Mouse (Mus musculus) MEL (cell line): ENCODE measurements around the gene Slc35g1. TPM values are rescaled to one million over a fixed set of nuclear protein-coding genes. Genes with fewer than 3 reads are reported as not detected.

Experiments used
- DNase-seq: peaks from one replicate; pipeline ENCODE4 v3.0.0; 2011; ENCODE audit warnings: low read depth, low spot score
- H3K27ac ChIP-seq: 2 replicates; pipeline ENCODE4 v1.5.1; 2012; ENCODE audit warnings: low read depth, mild to moderate bottlenecking, control low read depth, low read length, moderate library complexity; ENCODE audit not compliant: control insufficient read depth
- H3K27me3 ChIP-seq, 2 experiments: fragments of 150-350 bp in 1 of 2; sonication (generic) in 1 of 2; 2 replicates each; pipeline ENCODE4 v1.6.1; 2012; ENCODE audit warnings: low read length in 2 of 2, mild to moderate bottlenecking in 2 of 2, improper control_type of control experiment in 1 of 2, moderate library complexity in 1 of 2; ENCODE audit not compliant: insufficient read depth in 2 of 2, control insufficient read depth in 1 of 2
- H3K36me3 ChIP-seq, 2 experiments: 2 replicates each; pipeline ENCODE4 v1.6.1; 2012 to 2014; ENCODE audit warnings: low read length in 2 of 2, improper control_type of control experiment in 1 of 2, inconsistent platforms in 1 of 2, mild to moderate bottlenecking in 1 of 2; ENCODE audit not compliant: insufficient read depth in 2 of 2, control insufficient read depth in 1 of 2
- H3K4me1 ChIP-seq, 2 experiments: fragments of 150-350 bp in 1 of 2; sonication (generic) in 1 of 2; 2 replicates each; pipeline ENCODE4 v1.6.1; 2012; ENCODE audit warnings: low read length in 2 of 2, improper control_type of control experiment in 1 of 2, mild to moderate bottlenecking in 1 of 2; ENCODE audit not compliant: insufficient read depth in 2 of 2, control insufficient read depth in 1 of 2
- H3K4me3 ChIP-seq, 2 experiments: fragments of 150-350 bp in 1 of 2; sonication (generic) in 1 of 2; 2 replicates each; pipeline ENCODE4 v1.5.1; 2012; ENCODE audit warnings: low read depth in 2 of 2, low read length in 2 of 2, mild to moderate bottlenecking in 2 of 2, moderate library complexity in 2 of 2, control low read depth in 1 of 2, improper control_type of control experiment in 1 of 2; ENCODE audit not compliant: control insufficient read depth in 1 of 2, insufficient read depth in 1 of 2
- H3K79me2 ChIP-seq: 2 replicates; pipeline ENCODE4 v1.6.1; 2012; ENCODE audit warnings: mild to moderate bottlenecking, low read length, moderate library complexity; ENCODE audit not compliant: control insufficient read depth, poor library complexity, insufficient read depth
- H3K9ac ChIP-seq: 2 replicates; pipeline ENCODE4 v1.6.1; 2012; ENCODE audit warnings: low read depth, mild to moderate bottlenecking, control low read depth, low read length, moderate library complexity; ENCODE audit not compliant: control insufficient read depth, poor library complexity, severe bottlenecking
- H3K9me3 ChIP-seq: fragments of 150-350 bp; sonication (generic); replicated peaks from 2 replicates; pipeline ENCODE4 v1.6.1; 2012; ENCODE audit warnings: mild to moderate bottlenecking, low read length, improper control_type of control experiment, moderate library complexity; ENCODE audit not compliant: insufficient read depth
- CHD1 ChIP-seq: IDR thresholded peaks from 2 replicates; pipeline ENCODE4 v1.6.1; 2012; ENCODE audit warnings: low read depth, mild to moderate bottlenecking, inconsistent platforms, low read length, improper control_type of control experiment
- CHD2 ChIP-seq: IDR thresholded peaks from 2 replicates; pipeline ENCODE4 v1.6.1; 2011; ENCODE audit warnings: low read length, improper control_type of control experiment
- EP300 ChIP-seq, 2 experiments: IDR thresholded peaks; 2 replicates each; pipeline ENCODE4 v1.6.1; 2011; ENCODE audit warnings: improper control_type of control experiment in 2 of 2, low read length in 2 of 2, low read depth in 1 of 2, mild to moderate bottlenecking in 1 of 2
- GATA1 ChIP-seq: IDR thresholded peaks from 2 replicates; pipeline ENCODE4 v1.6.1; 2011; ENCODE audit warnings: low read depth, low read length, improper control_type of control experiment
- KAT2A ChIP-seq: conservative IDR thresholded peaks from 2 replicates; pipeline ENCODE4 v1.6.1; 2012; ENCODE audit warnings: low read depth, low read length, improper control_type of control experiment, inconsistent platforms
- MAFK ChIP-seq: IDR thresholded peaks from 2 replicates; pipeline ENCODE4 v1.6.1; 2011; ENCODE audit warnings: low read depth, mild to moderate bottlenecking, low read length, improper control_type of control experiment, borderline replicate concordance
- MAX ChIP-seq: IDR thresholded peaks from 2 replicates; pipeline ENCODE4 v1.6.1; 2011; ENCODE audit warnings: low read length, improper control_type of control experiment
- MAZ ChIP-seq: IDR thresholded peaks from 2 replicates; pipeline ENCODE4 v1.6.1; 2012; ENCODE audit warnings: low read depth, mild to moderate bottlenecking, inconsistent platforms, low read length, improper control_type of control experiment
- MEF2A ChIP-seq: IDR thresholded peaks from 2 replicates; pipeline ENCODE4 v1.6.1; 2014; ENCODE audit warnings: low read depth, mild to moderate bottlenecking, inconsistent platforms, low read length, improper control_type of control experiment; ENCODE audit not compliant: poor library complexity, insufficient replicate concordance, severe bottlenecking; ENCODE audit errors: extremely low read depth
- MXI1 ChIP-seq: IDR thresholded peaks from 2 replicates; pipeline ENCODE4 v1.6.1; 2011; ENCODE audit warnings: mild to moderate bottlenecking, low read depth, low read length, improper control_type of control experiment
- MYB ChIP-seq: IDR thresholded peaks from 2 replicates; pipeline ENCODE4 v1.6.1; 2011; ENCODE audit warnings: mild to moderate bottlenecking, low read depth, low read length, improper control_type of control experiment
- NELFE ChIP-seq: IDR thresholded peaks from 2 replicates; pipeline ENCODE4 v1.6.1; 2011; ENCODE audit warnings: low read depth, low read length, improper control_type of control experiment
- NRF1 ChIP-seq: IDR thresholded peaks from 2 replicates; pipeline ENCODE4 v1.6.1; 2014; ENCODE audit warnings: low read depth, mild to moderate bottlenecking, inconsistent platforms, low read length, improper control_type of control experiment, moderate library complexity; ENCODE audit not compliant: poor library complexity, insufficient read depth, severe bottlenecking
- POLR2A ChIP-seq, 2 experiments: IDR thresholded peaks; 2 replicates each; pipeline ENCODE4 v1.6.1; 2011 to 2012; ENCODE audit warnings: low read length in 2 of 2, mild to moderate bottlenecking in 2 of 2, control low read depth in 1 of 2, improper control_type of control experiment in 1 of 2, low read depth in 1 of 2, moderate library complexity in 1 of 2; ENCODE audit not compliant: control insufficient read depth in 1 of 2, insufficient read depth in 1 of 2, poor library complexity in 1 of 2
- POLR2AphosphoS2 ChIP-seq: IDR thresholded peaks from 2 replicates; pipeline ENCODE4 v1.6.1; 2011; ENCODE audit warnings: low read length, improper control_type of control experiment
- SIN3A ChIP-seq: IDR thresholded peaks from 2 replicates; pipeline ENCODE4 v1.6.1; 2012; ENCODE audit warnings: low read length, improper control_type of control experiment, inconsistent platforms
- SMC3 ChIP-seq: IDR thresholded peaks from 2 replicates; pipeline ENCODE4 v1.6.1; 2011; ENCODE audit warnings: low read depth, low read length, improper control_type of control experiment
- TAL1 ChIP-seq: IDR thresholded peaks from 2 replicates; pipeline ENCODE4 v1.6.1; 2012; ENCODE audit warnings: mild to moderate bottlenecking, inconsistent platforms, low read length, moderate library complexity, mixed read lengths
- TBP ChIP-seq: IDR thresholded peaks from 2 replicates; pipeline ENCODE4 v1.8.0; 2011; ENCODE audit warnings: low read depth, low read length, improper control_type of control experiment
- USF2 ChIP-seq, 2 experiments: IDR thresholded peaks; 2 replicates each; pipeline ENCODE4 v1.6.1; 2011 to 2012; ENCODE audit warnings: improper control_type of control experiment in 2 of 2, low read length in 2 of 2, borderline replicate concordance in 1 of 2, inconsistent platforms in 1 of 2, low read depth in 1 of 2, mild to moderate bottlenecking in 1 of 2; ENCODE audit not compliant: insufficient read depth in 1 of 2
- ZKSCAN1 ChIP-seq: IDR thresholded peaks from 2 replicates; pipeline ENCODE4 v1.6.1; 2012; ENCODE audit warnings: low read depth, mild to moderate bottlenecking, inconsistent platforms, low read length, improper control_type of control experiment, moderate library complexity
- ZMIZ1 ChIP-seq: IDR thresholded peaks from 2 replicates; pipeline ENCODE4 v1.6.1; 2012; ENCODE audit warnings: low read depth, mild to moderate bottlenecking, inconsistent platforms, low read length, improper control_type of control experiment, moderate library complexity
- polyA plus RNA-seq, 2 experiments: library from polyadenylated mRNA; stranded (reverse) in 1 of 2; unstranded in 1 of 2; fragments of >175 nt in 1 of 2; fragments of >200 nt in 1 of 2; gene quantifications; 2 replicates each; pipeline versions ENCODE4 v1.2.1 to v1.2.4; 2012; ENCODE audit warnings: low replicate concordance in 2 of 2, low read depth in 1 of 2; ENCODE audit not compliant: insufficient read length in 2 of 2, insufficient read depth in 1 of 2, missing spikeins in 1 of 2
- total RNA-seq: library from RNA; depleted of rRNA; stranded (reverse); fragments of 300-350 nt; gene quantifications from 2 replicates; pipeline ENCODE4 v1.2.3, GENCODE M21; 2012

Gene Slc35g1
- total and polyA plus RNA-seq, 3 experiments: 15.7 to 19.0 TPM; not detected in 1

DNA sequence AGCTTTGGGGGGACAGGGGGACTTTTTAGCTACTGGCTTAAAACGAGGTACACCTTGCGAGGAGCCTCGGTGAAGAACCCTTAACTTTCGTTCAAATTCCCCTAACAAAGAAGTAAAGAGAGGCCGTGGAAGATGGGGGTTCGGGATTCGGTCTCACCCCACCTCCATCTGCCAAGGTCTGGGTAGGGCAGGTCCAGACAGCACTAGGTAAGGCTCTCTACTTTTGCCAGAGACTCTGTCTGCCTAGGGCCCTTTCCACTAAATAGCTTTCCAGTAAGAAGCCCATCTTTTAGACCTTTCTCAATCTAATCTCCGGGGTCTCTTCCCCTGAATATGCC, 822 bp downstream of the Slc35g1 start:
- no peak overlapping the region for H3K27ac ChIP-seq
- DNase-seq: peak; percentile 28
- H3K36me3 ChIP-seq: peaks cover 0 to 26% of the 10 kb centered on the region in 2 experiments
- H3K9ac ChIP-seq: peak overlapping the region; percentile 98
- TF ChIP-seq MEF2A (no peak), MAFK (no peak), MYB (no peak), NELFE (no peak), GATA1 (no peak), CHD2 (no peak), TAL1 (no peak), POLR2A (IDR thresholded peaks at IDR 0.05; ENCODE audit: control insufficient read depth in 1 of 2, insufficient read depth in 1 of 2, low read depth in 1 of 2, low read length in 2 of 2, poor library complexity in 1 of 2) (no peak), SMC3 (no peak), NRF1 (no peak), MAX (no peak), MAZ (no peak), TBP (no peak), ZMIZ1 (no peak), SIN3A (no peak), POLR2AphosphoS2 (no peak), EP300 (IDR thresholded peaks at IDR 0.05; ENCODE audit: low read depth in 1 of 2, low read length in 2 of 2) (no peak), KAT2A (no peak), USF2 (IDR thresholded peaks at IDR 0.05; ENCODE audit: borderline replicate concordance in 1 of 2, insufficient read depth in 1 of 2, low read depth in 1 of 2, low read length in 2 of 2) (no peak)
- peaks cover 2 to 19% of the 10 kb centered on the region in 2 experiments; a peak in 3 of 4 replicates for H3K4me1 ChIP-seq
- H3K79me2 ChIP-seq: peaks cover 34% of the 10 kb centered on the region
- H3K27me3 ChIP-seq: no peaks in the 10 kb centered on the region
- peak overlapping the region; percentile 84 to 96 for H3K4me3 ChIP-seq
- H3K9me3 ChIP-seq: no peaks in the 10 kb centered on the region

- H3K79me2 ChIP-seq: peaks cover 34% of the 10 kb centered on the region
- TF ChIP-seq POLR2AphosphoS2 (no peak), MXI1 (no peak), ZKSCAN1 (no peak), MEF2A (no peak), CHD1 (no peak), MAX (no peak)
- peak overlapping the region; percentile 98 for H3K9ac ChIP-seq
- DNase-seq: peak; percentile 35
- peak overlapping the region; percentile 84 to 96 for H3K4me3 ChIP-seq
- no peak overlapping the region for H3K27ac ChIP-seq
- no peaks in the 10 kb centered on the region for H3K27me3 ChIP-seq
- H3K36me3 ChIP-seq: peaks cover 0 to 26% of the 10 kb centered on the region in 2 experiments
- H3K4me1 ChIP-seq: peaks cover 2 to 19% of the 10 kb centered on the region in 2 experiments; a peak in 3 of 4 replicates
- no peaks in the 10 kb centered on the region for H3K9me3 ChIP-seq
These were observed 1.2 kb downstream of the Slc35g1 start for GRCm38 (mm10) chr19:38397004-38397403.
